Mouse (Mus musculus) layer of hippocampus, adult 11-12 months (tissue): ENCODE results near the gene Sbno2.

Experiments used
- DNase-seq: peaks from one replicate; pipeline ENCODE4 v3.0.0; 2022; ENCODE audit warnings: low spot score

Sbno2 gene

DNA sequence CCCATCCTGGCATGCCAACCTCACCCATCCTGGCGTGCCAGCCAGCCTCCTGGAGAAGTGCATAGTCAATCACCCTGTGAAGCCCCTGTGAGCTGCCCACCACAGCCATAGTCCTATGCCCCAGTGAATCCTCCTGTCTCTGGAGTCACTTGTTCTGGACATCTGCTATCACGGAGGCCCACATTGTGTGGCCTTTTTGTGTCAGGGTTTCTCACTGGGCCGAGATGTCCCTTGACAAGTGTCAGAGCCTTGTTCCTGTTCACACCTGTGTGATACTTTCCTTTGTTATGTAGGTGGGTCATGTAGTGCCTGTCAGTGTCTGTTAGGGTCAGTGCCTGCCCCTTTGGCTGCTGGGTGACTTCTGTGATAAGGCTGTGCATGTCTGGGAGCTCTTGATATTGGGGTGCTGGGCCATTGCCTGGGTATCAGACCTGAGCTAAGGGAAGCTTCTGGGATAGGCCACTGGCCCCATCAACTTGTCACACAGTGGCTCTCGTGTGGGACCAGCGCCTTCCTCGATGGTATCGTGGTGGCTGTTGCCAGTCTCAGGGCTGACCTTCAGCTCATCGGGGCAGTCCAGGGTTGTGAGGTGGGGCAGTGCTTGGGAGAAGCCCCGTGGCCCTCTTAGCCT lies 18.7 kb upstream of the Sbno2 start:
- DNase-seq: no peak

DNA sequence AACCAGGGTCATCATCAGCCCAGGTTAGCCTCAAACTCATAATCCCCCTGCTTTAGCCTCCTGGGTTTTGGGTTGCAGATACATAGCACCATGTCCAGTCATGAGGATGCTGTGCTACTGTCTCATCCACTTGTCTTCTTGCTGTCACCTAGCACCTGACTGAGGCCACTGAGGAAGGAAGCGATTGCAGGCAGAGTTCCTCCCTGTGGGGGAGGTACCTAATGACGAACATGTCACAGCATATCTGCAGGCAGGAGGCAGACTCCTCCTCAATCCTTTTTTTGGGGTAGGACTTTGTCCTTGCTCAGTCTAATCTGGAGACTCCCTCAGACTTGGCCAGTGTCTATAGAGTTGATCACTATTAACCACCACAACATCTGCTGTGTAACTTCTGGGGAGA lies 16.3 kb upstream of the Sbno2 start:
- DNase-seq: no peak

DNA sequence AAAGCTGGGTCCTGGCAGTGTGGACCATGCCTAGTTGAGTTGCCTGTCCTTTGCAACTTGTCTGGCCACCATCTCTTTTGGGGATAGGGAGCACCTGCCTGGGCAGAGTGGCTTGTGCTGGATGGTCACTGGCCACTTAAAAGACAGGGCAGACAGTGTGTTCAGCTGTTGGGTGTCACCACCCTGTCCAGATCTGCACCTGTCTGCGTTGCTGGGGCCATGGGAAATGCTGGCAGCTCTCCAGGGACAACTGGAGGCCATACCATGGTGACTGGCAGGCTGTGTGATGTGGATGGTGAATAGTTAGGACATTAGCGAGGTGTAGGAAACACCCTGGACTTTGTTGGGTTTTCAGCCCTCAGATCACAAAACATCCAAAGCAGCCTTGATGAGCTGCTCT lies 14.8 kb upstream of the Sbno2 start:
- no peak for DNase-seq

DNA sequence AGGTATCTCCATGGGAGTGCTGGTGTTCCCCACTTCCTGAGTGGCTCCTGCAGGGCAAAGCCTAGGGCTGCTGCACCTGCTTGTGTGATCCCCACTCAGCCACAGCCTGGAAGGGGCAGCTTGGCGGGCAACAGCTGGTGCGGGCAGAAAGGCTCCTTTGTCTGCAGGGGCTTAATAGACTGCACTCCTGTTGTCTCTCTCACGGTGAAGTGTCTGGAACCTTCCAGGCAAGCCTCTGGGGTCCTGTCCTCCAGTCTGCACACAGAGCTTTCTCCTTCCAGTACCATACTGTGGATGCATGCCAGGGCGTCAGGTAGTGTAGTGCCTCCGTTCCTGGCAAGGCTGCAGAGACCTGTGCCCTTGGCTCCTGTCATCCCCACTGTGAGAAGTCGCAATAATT lies 13.2 kb upstream of the Sbno2 start:
- no peak for DNase-seq

DNA sequence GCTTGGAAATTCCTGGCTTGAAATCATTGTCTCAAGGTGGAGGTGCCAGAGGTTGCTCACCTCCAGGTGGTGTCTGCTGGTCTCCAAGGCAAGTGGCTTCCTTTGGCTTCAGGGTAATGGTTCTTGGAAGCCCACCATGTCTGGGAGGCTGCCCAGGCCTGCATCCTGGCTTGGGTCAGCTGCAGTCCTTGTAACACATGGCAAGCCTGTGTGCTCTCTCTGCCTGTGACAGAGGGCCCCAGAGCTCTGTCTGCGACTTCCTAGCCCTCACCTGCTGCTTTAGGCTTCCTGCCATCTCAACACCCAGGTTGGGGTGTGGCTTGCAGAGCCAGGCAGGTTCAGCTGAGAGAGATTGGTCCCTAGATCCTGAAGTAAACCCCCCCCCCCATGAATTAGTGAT lies 12.4 kb upstream of the Sbno2 start:
- DNase-seq: no peak

DNA sequence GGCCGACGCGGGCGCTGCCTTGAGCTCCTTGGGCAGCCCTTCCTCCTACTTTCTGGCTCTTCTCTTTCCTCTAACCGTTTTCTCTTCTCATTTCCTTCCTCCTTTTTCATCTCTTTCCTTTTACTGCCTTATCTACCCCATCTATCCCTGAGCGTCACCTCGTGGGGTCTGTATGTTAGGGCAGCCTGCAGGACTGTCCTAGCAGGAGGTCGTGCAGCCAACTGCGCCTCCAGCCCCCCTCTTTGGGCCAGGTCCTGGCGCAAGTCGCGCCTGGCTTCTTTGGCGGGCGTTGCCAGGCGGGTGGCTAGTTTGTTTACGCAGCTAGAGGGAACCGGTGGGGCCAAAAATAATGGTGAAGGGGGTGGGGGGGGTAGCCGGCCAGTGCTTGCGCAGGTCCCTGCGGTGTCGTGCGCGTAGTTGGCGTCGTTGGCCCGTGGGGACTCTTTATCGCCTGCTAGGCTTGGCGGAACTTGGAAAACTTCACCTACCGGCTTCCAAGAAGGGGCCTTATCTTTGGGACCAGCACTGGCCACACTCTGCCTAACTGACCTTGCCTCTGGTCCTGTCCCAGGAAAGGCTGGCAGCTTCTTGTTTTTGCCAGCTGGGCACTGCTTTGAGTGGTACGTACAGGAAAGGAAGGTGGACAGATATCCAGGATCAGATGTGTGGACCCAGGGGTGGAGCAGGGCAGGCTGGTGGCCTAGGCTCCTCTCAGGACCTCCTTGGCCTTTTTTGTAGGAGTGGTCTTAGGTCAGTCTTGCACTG lies 11.7 kb upstream of the Sbno2 start:
- no peak for DNase-seq

DNA sequence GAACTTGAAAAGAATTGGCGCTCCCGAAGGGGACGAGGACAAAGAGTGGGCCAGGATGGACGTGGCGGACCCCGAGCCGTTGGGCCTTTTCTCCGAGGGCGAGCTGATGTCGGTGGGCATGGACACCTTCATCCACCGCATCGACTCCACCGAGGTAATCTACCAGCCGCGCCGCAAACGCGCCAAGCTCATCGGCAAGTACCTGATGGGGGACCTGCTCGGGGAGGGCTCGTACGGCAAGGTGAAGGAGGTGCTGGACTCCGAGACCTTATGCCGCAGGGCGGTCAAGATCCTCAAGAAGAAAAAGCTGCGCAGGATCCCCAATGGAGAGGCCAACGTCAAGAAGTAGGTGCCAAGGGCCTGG lies 11.2 kb upstream of the Sbno2 start:
- no peak for DNase-seq

DNA sequence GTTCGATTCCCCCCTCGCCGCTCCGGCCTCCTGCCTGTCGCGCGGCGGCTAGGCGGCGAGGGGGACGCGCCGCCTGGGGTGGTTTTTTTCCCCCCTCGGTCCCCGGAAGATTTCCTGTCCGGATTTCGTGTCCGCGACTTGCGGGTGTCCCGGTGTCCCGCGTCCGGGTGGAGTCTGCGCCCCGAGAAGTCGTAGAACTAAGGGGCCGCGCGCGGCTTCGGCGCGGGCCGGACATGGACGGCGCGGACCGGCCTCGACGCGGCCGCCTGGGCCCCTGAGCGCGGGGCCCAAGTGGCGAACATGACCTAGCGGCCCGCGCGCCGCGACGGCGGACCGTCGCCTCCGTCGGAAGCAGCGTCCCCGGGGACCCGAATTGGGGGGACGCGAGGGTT lies 10.6 kb upstream of the Sbno2 start:
- no peak for DNase-seq

DNA sequence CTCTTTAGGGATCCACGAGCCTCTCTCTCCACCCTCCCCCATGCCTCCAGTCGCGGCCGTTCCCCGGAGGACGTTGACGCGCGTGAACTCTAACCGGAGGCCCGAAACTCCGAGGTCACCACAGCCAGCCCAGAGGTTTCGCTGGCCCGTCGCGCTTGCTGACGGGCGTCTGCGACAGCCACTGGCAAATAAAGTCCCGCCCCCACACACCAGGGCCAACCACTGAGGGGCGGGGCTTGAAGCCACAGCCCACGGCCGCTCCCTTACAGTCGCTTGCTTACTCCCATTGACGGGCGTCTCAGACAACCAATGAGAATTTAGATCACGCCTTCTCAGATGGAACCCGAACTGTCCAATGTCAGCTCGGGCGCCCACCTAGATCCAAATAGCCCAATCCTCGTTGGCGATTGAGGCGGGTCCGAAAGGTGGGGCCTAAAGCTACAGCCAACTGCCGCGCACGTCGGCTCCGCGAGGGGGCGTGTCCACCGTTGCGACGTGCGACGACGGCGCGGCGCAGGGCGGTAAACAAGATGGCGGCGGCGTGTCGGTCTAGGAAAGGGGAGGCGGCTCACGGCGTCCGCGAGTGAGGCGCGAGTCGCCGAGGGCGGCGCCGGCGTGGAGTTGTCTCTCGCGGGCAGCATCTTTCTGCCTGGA lies 10.0 kb upstream of the Sbno2 start, which contains the start of gene Stk11:
Gene Stk11, plus strand, starts transcription at position 514 of the 654 bp plus-strand sequence.
- peak; percentile 100 for DNase-seq

DNA sequence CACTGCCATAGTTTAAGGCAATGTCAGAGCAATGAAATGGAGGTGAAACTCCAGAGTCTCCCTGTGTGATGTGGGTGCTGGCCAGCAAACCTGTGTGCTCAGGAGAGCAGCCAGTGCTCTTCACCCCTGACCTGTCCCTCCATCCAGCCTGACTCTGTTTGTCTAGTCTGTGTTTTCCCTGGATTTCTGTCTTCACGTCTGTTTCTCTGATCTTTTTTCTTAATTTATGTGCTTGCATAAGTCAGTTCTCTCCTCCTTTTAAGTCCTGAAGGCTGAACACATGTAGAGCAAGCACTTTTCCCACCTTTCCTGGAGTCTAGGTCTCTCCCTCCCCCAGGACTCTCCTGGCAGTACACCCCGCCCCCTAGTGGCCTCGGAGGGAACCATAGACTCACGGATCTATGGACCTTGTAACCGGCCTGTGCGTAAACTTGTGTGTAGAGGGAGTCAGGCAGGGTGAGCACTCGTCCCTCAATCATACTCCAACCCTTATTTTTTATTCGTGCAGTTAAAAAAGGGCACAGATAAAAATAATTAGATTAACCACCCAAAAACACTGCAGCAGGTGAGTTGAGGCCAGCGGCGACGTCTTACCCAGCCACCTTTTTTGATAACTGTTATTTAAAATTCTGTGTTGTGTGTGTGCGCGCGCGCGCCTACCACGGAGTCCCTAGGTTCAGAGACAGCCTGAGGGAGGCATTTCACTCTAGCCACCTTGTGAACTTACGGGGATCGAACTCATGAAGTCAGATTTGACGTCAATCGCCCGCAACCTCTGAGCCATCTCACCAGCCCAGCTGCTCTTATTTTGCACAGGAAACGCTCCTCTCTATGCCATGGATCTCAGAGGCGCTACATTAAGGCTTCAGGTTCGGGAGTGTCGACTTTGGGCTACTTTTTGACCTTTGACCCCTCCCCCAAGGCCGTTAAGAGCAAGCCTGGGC lies 9.2 kb upstream of the Sbno2 start:
- peak; percentile 92 for DNase-seq

DNA sequence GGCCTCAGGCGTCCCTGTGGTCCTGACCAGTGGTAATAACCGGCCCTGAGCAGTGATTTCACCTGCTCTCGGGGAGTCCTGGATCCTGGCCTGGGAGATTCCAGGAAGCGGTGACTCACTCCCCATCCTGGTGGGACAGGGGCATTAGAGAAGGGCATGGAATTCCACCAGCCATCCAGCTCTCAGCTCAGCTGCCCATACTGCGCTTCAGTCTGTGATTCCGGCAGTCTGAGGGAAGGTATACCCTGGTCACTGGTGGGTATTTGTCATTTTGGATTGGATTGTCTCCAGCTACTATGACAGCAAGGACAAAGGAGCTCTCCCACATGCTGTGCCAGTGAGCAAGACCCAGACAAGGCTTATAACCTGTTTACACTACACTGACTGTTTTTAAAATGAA lies 2.3 kb upstream of the Sbno2 start:
- DNase-seq: no peak

DNA sequence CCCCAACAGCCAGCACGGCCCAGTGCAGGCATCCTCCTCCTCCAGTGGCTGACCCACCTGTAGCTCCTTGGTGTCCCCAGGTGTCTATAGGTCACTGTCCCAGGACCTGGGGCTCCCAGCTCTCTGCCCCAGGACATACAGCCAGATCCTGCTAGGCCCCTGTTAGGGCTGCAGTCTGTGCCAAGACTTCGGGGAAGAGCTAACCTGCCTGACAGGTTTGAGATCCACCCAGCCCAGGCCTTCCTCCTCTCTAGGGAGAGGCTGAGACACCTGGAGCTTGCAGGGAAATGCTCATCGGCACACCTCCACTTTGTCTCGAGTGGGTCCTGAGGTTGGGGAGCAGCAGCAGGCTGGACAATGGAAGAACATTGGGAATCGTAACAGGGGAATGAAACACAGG lies 555 bp upstream of the Sbno2 start:
- no peak for DNase-seq

DNA sequence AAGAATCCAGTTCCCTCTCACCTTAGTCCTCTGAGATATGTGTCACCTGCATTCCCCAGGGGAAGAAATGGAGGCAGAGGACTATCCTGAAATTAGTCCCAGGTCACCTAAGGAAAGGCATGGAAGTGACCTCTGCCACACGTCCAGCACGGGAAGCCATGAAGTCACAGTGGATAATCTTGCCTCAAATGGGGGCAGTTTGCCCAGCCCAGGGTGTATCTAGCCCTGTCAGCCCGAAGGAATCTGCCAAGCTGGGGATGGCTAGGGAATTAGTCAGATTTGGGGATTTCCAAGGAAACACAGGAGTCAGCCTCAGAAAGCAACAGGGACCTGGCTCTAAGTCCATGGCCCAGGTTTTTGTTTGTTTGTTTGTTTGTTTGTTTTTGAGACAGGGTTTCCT lies 1.2 kb downstream of the Sbno2 start:
- DNase-seq: no peak

DNA sequence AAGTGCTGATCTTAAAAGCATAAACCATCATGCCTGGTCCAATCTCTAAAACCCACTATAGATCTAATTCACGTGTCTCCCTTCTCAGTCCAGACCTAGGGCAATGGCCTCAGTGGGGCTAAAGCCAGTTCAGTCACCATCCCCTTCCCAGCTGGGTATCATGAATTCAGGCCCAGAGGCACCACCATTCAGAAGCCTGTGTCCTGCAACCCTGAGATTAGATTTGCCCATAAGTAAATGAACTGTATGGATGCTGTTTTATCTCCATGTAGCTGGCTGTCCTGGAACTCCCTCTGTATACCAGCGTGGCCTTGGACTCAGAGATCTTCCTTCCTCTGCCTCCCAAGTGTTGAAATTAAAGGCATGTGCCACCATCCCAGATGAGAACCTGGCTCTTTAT lies 2.3 kb downstream of the Sbno2 start:
- no peak for DNase-seq

DNA sequence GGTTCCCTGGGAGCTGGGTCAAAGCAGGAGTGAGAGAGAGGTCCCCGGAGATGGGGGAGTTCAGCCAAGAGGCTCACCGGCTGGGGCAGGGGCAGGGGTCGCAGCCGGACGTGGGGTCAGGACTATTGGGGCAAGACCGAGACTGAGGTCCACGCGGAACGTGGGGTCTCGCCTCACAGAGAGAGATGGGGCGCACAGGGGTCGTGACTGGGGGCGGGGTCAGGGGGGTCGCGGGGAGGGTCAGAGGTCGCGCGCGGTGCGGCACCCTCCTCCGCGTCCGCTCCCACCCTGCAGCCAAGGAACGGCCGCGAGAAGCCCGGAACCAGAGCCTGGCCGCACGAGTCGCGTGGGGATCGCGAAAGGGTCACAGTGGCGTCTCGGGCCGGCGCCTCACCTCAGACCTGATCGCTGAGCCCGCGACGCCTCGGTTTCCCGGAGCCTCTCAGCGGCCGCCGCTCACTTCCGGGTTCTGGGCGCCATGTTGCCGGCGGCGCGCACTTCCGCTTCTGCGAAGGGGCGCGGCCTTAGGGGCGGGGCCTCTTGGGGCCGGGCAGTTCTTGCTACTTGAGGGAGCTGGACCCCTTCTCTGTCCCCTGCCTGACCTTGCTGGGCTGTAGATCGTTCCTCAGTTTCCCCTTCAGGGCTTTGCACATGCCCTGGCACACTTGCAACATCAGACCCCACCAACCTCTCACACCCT lies 3.0 kb downstream of the Sbno2 start:
- peak; percentile 85 for DNase-seq

DNA sequence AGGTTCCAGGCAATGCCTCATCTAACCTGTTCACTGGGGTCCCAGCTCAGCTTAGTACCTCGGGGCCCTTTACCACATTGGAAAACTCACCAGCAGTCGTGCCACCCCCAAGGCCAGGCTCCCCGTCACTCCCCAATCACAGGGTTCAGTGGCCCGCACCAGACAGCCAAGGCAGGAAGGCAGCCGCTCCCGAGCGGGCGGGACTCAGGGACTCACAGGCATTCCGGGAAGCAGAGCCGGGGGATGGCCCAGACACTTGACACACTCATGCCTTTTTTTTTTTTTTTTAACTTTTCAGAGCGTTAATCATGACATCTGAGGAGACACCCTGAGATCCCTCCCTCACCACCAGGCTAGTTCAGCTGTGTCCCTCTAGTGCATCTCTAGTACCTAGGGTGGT lies 4.4 kb downstream of the Sbno2 start:
- no peak for DNase-seq

DNA sequence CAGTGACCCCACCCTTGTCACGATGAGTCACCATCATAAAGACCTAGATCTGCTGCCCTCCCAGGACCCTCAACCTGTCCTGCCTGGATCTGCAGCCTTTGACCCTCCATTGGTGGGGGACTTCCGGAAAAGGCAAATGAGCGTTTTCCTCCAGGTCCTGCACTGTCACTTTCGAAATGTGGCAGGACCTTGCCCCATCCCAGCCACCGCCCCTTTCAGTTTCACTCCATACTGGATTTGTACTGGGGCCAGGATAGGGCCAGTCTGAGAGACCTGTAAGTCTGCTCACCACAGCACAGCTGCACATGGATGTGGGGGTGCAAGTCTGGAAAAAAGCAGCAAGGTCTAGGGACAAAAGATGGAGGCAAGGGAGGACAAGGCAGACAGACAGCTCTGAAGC lies 6.7 kb downstream of the Sbno2 start:
- DNase-seq: no peak

DNA sequence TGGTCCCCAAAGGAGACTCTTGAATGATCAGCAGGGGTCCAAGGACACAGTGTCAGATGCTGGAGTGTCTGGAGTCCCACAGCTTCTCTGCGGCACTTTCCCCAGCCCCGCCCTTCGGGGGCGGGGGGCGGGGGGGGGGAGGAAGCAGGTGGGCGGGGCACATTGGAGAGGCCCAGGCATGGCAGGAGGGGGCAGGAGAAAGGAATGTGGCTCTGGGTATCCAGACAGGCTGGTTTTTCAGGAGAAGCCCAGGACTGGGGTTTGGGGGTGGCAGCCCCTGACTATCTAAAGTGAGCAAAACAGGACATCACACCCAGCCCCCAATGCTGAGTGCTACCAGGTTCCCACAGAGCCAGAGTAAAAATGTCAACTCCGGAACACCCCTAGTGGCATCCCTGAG lies 8.1 kb downstream of the Sbno2 start:
- no peak for DNase-seq

DNA sequence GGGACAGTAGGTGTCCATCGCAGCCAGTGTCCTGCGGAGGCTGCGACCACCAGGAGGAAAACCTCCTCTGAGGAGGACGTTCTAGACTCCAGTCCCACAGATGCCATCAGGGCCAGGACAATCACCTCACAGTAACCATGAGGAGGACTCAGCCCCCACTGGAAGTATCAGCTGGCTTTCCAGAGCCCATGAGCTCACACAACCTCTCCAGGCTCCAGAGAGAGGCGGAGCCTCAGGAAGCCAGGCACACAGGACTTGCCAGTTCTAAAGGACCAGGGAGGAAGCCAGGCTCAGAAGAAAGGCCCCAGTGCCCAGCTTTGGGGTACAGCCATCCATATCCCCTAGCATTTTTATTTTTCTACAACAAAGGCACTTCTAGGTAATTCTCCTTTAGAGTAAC lies 9.8 kb downstream of the Sbno2 start:
- DNase-seq: no peak

DNA sequence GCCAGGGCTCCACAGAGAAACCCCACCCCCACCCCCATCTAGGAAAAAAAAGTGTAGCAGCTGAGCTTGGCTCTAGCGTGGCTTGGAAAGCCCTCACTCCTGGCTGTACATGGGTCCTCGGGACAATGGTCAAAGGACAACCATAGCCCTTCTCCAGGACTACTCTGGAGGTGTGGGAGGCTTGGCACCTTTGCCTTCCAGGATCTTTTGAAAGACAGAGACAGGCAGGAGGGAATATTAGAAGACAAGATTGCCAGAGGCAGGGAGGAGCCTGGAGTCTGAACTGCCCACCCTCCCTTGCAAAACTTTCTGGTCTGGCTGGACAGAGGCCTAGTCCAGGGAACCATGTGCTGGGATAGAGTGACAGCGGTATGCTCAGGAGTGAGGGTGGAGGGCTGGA lies 10.7 kb downstream of the Sbno2 start:
- DNase-seq: no peak

DNA sequence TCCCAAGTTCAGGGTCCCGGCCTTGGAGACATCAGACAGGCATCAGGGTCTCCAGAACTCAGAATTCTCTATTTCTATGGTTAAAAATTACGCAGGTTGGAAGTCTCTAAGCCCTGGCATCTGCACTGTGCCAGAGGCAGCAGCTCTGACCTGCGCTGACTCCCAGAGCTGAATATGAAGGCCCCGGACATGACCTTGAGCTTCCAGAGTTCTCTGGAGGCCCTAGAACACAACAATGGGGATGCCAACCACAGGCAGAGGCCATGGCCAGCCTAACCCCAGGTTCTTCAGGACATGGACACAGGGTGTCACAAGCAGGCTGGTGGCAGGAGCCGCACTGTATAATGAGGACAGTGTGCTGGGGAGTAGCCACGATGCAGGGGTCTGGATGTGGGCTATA lies 11.3 kb downstream of the Sbno2 start:
- no peak for DNase-seq

DNA sequence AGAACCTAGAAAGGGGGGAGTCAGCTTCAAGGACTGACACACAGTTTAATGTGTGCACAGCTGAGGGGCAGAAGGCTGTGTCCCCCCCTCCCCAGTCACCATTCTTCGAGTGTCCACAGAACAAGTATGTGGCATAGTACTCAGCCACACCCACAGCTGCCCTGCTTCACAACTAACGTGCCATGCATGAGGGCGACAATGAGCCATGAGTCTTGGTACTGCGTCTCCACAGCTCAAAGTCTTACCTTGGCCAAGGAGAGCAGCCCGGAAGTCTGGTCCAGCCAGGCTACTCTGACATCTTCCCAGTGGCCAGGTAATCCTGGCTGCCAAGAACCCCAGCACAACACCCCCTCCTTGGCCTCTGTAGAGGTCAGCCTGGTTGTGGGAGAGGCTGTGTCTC lies 12.7 kb downstream of the Sbno2 start:
- no peak for DNase-seq
